Mouse (Mus musculus): ENCODE results near the gene Wrap53. TPM values are rescaled to one million over a fixed set of nuclear protein-coding genes. Genes with fewer than 3 reads are reported as not detected.
"Not testable (repeated sequence)": the region's sequence is repeated elsewhere in the genome, so short reads cannot be mapped to it uniquely, and the experiment has no call there.

Gene Wrap53
- total RNA-seq, 1 experiment from 2014 or later, result 8.0 TPM

DNA sequence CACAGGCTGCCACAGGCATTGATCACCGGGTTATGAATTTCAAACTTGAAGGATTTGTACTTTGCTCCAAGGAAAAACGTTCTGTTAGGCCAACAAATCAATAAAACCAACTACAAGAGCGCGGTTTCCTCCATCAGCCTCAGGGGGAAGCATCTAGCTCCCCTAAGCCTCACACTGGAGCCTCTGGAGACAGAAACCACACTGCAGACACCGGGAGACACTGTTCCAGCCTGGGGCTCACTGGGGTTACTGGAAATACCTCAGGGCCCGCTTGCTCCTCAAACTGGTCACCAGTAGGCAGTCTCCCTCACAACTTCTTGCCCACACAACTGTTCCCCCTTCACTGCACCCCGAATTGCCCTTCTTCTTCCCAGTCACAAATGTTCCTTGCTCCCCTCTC is 34.1 kb downstream of the Wrap53 start:
- peak; percentile 17; the same call in 1 of the 2 replicates for ATAC-seq (replicated peaks; ENCODE audit: low read depth, poor library complexity, severe bottlenecking)

- no peak for ATAC-seq (replicated peaks; ENCODE audit: low read depth, poor library complexity, severe bottlenecking)
These were observed 36.5 kb downstream of the Wrap53 start for GRCm38 (mm10) chr11:69543598-69543997.

GRCm38 (mm10) chr11:69541741-69542140 is 38.3 kb downstream of the Wrap53 start:
- ATAC-seq (replicated peaks; ENCODE audit: low read depth, poor library complexity, severe bottlenecking), result not testable (repeated sequence)

DNA sequence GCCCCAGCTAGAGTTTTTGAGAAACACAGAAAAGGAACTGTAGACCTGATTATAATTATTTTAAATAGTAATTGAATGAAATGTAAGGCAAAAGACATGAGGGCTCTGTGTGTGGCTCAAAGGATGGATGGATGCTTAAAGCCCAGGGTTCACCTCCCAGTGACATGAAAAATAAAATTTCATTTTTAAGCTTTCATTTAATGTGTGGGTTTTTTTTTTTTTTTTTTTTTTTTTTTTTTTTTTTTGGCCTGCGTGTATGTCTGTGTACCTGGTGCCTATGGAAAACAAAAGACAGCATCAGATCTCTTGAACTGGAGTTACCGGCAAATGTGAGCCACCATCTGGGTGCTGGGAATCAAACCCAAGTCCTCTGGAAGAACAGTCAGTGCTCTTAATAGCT is 39.4 kb downstream of the Wrap53 start:
- ATAC-seq (replicated peaks; ENCODE audit: low read depth, poor library complexity, severe bottlenecking), result no peak

- no peak for ATAC-seq (replicated peaks; ENCODE audit: low read depth, poor library complexity, severe bottlenecking)
These were observed 45.1 kb downstream of the Wrap53 start for GRCm38 (mm10) chr11:69534990-69535389.

DNA sequence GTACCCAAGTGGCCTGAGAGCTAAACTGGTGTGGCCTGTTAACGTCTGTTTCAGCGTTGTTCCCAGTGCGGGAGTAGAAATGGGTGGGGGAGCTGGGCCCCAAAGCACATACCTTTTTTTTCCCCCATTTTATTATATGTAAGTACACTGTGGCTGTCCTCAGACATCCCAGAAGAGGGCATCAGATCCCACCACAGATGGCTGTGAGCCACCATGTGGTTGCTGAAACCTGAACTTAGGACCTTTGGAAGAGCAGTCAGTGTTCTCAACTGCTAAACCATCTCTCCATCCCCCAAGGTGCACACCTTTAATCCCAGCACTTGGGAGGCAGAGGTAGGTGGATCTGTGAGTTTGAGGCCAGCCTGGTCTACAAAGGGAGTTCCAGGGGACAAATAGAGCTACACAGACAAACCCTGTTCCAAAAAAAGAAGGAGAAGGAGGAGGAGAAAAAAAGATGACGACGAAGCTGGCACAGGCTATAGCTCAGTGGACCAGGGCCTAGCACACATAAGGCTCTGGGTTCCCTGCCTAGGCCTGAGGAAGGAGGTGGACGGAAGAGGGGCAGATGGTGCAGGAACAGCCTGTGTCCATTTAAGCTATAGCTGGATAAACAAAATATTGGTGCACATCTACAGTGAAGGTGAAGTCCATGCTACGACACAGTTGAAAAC is 47.4 kb downstream of the Wrap53 start:
- no peak for ATAC-seq (replicated peaks; ENCODE audit: low read depth, poor library complexity, severe bottlenecking)

DNA sequence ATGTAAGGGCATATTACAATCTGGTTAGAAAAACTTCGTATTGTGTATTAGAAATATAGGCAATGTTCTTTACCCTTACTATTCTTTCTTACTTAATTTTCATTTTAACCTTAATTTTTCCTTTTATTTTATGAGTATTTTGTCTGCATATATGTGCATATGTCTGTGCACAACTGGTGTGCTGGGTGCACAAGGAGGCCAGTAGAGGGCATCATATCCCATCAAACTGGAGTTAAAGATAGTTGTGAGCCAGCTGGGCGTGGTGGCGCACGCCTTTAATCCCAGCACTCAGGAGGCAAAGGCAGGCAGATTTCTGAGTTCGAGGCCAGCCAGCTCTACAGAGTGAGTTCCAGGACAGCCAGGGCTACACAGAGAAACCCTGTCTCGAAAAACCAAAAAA is 49.3 kb downstream of the Wrap53 start:
- ATAC-seq (replicated peaks; ENCODE audit: low read depth, poor library complexity, severe bottlenecking), result not testable (repeated sequence)

DNA sequence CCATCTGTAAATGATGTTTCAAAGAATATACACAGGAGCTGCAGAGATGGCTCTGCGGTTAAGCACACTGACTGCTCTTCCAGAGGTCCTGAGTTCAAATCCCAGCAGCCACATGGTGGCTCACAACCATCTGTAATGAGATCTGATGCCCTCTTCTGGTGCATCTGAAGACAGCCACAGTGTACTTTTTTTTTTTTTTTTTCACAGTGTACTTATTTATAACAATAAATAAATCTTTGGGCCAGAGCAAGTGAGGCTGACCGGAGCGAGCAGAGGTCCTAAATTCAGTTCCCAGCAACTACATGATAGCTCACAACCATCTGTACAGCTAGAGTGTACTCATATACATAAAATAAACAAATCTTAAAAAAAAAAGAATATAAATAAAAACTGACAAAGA is 49.8 kb downstream of the Wrap53 start:
- ATAC-seq (replicated peaks; ENCODE audit: low read depth, poor library complexity, severe bottlenecking), result not testable (repeated sequence)

GRCm38 (mm10) chr11:69528031-69528390 is 52.0 kb downstream of the Wrap53 start:
- ATAC-seq (replicated peaks; ENCODE audit: low read depth, poor library complexity, severe bottlenecking), result no peak

GRCm38 (mm10) chr11:69527098-69528030 is 52.7 kb downstream of the Wrap53 start:
- 0 out of 2 replicates have a peak, but pooled peaks have one; percentile 18 for ATAC-seq (replicated peaks; ENCODE audit: low read depth, poor library complexity, severe bottlenecking)

DNA sequence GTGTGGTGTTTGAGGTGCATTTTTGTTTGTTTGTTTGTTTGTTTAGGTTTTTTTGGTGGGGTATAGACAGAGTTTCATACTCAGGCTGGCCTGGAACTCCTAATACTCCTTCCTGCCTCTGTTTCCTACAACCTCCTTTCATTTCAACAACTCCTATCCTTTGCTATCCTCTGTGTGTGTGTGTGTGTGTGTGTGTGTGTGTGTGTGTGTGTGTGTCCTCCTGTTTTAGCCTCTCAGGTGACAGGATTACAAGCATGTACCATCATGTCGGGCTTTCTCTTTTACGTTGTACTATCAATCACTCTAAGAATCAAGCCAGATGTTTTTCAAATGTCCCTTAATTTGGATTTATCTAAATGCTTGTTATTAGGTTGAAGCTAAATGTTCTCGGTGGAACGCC is 53.4 kb downstream of the Wrap53 start:
- no peak for ATAC-seq (replicated peaks; ENCODE audit: low read depth, poor library complexity, severe bottlenecking)

DNA sequence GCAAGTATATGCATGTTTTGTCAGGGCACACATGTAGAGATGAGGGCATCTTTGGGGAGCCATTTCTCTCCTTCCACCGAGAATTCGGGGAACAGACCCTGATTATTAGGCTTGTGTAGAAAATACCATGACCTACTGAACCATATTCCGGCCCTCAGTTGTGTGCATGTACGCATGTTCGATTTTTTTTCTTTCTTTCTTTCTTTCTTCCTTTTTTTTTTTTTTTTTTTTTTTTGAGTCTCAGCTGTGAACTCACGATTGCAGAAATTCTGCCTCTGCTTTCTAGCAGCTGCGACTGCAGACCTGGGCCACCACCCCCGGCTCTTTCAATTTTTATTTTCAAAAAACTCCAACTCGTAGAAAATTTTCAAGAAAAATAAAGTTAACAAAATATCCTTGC is 54.4 kb downstream of the Wrap53 start:
- ATAC-seq (replicated peaks; ENCODE audit: low read depth, poor library complexity, severe bottlenecking), result no peak

GRCm38 (mm10) chr11:69523651-69524050 is 56.4 kb downstream of the Wrap53 start:
- no peak for ATAC-seq (replicated peaks; ENCODE audit: low read depth, poor library complexity, severe bottlenecking)

DNA sequence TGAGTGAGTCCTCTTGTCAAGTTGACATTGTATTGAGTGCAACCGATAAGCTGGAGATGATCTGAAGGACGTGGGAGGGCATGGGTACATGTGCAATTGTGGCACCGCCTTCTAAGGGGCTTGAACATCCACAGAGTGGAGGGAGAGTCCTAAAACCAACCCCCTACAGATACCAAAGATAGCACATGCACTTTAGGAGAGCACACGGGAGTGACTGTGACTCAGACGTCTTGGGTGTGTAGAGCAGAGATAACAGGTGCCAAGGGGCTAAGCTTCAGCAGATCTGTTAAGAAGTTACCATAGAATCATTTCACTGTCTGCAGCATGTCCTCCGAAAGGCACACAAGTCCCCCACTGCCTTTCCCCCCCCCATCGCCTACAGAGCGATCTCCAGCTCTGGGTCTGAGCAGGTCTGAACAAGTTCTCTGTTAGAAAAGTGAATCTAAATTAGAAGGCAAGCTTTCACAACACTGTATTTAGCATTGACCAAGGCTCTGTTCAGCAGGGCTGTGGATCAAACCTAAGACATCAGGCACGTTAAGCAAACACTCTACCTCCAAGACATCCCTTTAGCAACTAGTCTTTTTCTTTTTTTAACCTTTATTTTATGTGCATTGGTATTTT is 58.4 kb downstream of the Wrap53 start:
- ATAC-seq (replicated peaks; ENCODE audit: low read depth, poor library complexity, severe bottlenecking), result no peak

- no peak for ATAC-seq (replicated peaks; ENCODE audit: low read depth, poor library complexity, severe bottlenecking)
These were observed 60.1 kb downstream of the Wrap53 start for GRCm38 (mm10) chr11:69519976-69520375.

DNA sequence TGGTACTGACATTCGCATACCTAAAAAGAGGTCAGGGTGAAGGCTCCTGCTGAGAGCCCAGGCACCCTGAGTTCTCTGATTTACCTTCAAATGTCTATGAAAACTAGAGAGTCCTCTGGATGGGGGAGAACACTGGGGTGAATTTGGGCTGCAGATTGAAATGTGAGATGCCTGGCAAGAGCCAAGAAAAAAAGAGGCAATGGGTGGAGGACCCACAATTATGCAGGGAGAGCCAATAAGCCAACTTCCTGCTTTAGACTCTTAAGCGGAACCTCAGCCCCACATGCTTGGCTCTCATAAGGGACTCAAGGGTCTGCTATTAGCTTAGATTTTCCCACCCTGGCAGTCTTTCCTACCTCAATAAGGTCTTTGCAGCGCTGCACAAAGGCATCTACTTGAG is 63.4 kb downstream of the Wrap53 start:
- no peak for ATAC-seq (replicated peaks; ENCODE audit: low read depth, poor library complexity, severe bottlenecking)

DNA sequence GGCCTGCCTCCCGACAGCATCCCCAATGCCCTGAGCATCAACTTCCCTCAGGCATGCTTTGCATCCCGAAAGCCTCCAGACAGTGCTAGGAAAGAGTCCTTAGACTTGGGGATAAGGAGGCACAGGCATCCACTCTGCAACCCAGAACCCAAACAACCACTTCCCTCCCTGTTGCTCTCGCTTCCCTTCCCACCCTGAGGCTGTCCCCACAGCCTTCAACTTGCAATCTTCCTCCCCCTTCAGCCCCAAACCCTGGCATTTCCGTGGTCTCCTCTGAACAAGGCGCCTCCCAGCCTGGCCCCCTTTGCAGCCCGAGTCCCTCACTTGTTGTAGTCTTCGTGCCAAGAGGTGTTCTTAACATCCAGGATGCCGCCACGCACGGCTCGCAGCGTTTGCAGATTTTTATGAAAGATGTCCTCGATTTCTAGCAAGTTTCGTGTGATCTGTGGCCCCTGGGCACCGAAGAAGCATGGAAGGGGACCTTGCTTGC is 63.9 kb downstream of the Wrap53 start:
- ATAC-seq (replicated peaks; ENCODE audit: low read depth, poor library complexity, severe bottlenecking), result 0 out of 2 replicates have a peak, but pooled peaks have one; percentile 8

DNA sequence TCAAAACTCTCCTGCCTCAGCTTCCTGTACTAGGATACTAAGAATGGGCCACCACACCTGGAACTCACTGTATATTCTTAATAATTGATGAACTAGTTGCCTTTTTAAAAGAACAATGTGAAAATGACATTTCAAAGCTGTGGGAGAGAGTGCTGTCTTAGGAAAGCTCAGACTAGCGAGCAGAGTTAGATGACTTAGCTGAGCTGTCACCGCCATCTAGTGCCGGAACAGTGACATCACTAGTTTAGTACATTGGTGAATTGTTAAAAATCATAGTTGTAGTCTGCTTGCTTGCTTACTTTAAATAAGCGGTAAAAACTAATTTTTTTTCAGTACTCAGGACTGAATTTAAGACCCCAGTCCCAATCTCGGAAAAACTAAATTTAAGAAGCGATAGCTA is 66.2 kb downstream of the Wrap53 start:
- peak; percentile 77 for ATAC-seq (replicated peaks; ENCODE audit: low read depth, poor library complexity, severe bottlenecking)
